ENCODE assay signal across 10 mouse cellular contexts in genomic region chr4:133217641-133218040, GRCm38 (mm10). TPM values are rescaled to one million over a fixed set of nuclear protein-coding genes. Genes with fewer than 3 reads are reported as not detected.
A peak's percentile ranks its signal among the peaks of the same experiment; 100 is the strongest.
DNase-seq lines count a peak whose midpoint lies in the region; ATAC-seq and TF ChIP-seq lines count a peak whose summit lies in the region.
"Had no signal": no experiment of that assay in that cellular context is flagged by ENCODE, and none has a peak within 500 bp of the region (broad histone marks: within the 10 kb centered on the region; RNA-seq: fewer than 3 reads in every experiment).

No protein-coding gene starts in this region.

- WGBS in intestine, postnatal 0 days = 3% methylated on average over 5 of the region's 5 CpGs
- WGBS in intestine, embryonic 16.5 days = 6% methylated on average over 5 of the region's 5 CpGs
- 0% methylated on average over 5 of the region's 5 CpGs for WGBS in embryonic facial prominence, embryonic 11.5 days

- TF ChIP-seq POLR2A in CH12.LX (IDR thresholded peaks at IDR 0.05; ENCODE audit: low read depth, low read length) = no peak

- TF ChIP-seq RAD21 in CH12.LX (IDR thresholded peaks at IDR 0.05; ENCODE audit: low read depth, low read length) = peak; percentile 51

- dilution Hi-C loops in CH12.LX (cut with MboI; ENCODE audit: extremely low pct_ligation_motif_present, extremely low pct_unique_long_range_greater_than_20kb, low sequenced_read_pairs) = no loop called here

- no peak overlapping the region for H3K9ac ChIP-seq in intestine, postnatal 0 days (ENCODE audit: low read depth, low read length)
- no peak overlapping the region for H3K9ac ChIP-seq in intestine, embryonic 16.5 days (ENCODE audit: low read depth, low read length)
- H3K9ac ChIP-seq in CH12.LX (ENCODE audit: insufficient read depth, low read depth) = no peak overlapping the region
- no peak overlapping the region for H3K9ac ChIP-seq in embryonic facial prominence, embryonic 11.5 days (replicated peaks; ENCODE audit: low read length)
- H3K9ac ChIP-seq: limb, embryonic 12.5 days had no signal

- H3K27me3 ChIP-seq in intestine, postnatal 0 days (replicated peaks; ENCODE audit: control insufficient read depth, insufficient read depth, low read length) = peaks cover 17% of the 10 kb centered on the region
- peaks cover 9% of the 10 kb centered on the region for H3K27me3 ChIP-seq in intestine, embryonic 16.5 days (replicated peaks; ENCODE audit: control insufficient read depth, insufficient read depth, low read length)
- peaks cover 55% of the 10 kb centered on the region for H3K27me3 ChIP-seq in CH12.LX (replicated peaks)
- peaks cover 16% of the 10 kb centered on the region for H3K27me3 ChIP-seq in embryonic facial prominence, embryonic 11.5 days (ENCODE audit: control insufficient read depth, insufficient read depth, low read length)

- TF ChIP-seq CTCF in intestine, postnatal 0 days (IDR thresholded peaks at IDR 0.05; ENCODE audit: low read depth) = peak; percentile 95
- peak; percentile 85 to 96 for TF ChIP-seq CTCF in CH12.LX (conservative IDR thresholded peaks at IDR 0.05 in 1 of 2, IDR thresholded peaks at IDR 0.05 in 1 of 2; ENCODE audit: low read depth in 2 of 2, low read length in 2 of 2)

- no peak for TF ChIP-seq EP300 in CH12.LX (IDR thresholded peaks at IDR 0.05; ENCODE audit: low read length)

- no peak for ATAC-seq in intestine, postnatal 0 days
- no peak for ATAC-seq in intestine, embryonic 16.5 days
- no peak; the same call in 1 of the 2 replicates for ATAC-seq in embryonic facial prominence, embryonic 11.5 days (replicated peaks; ENCODE audit: insufficient number of reproducible peaks, low FRiP score, low TSS enrichment, low read depth)
- peak; percentile 31; the same call in 1 of the 2 replicates for ATAC-seq in neutrophil, adult 5-6 weeks (ENCODE audit: extremely low read depth, insufficient number of reproducible peaks, low FRiP score, poor library complexity, severe bottlenecking)
- no peak for ATAC-seq in erythroid progenitor cell, adult 5-6 weeks (replicated peaks; ENCODE audit: low FRiP score, poor library complexity, severe bottlenecking)

- peaks cover 4% of the 10 kb centered on the region for H3K4me1 ChIP-seq in intestine, postnatal 0 days (replicated peaks; ENCODE audit: control insufficient read depth, insufficient read depth, low read length)
- peaks cover 12% of the 10 kb centered on the region for H3K4me1 ChIP-seq in intestine, embryonic 16.5 days (ENCODE audit: control insufficient read depth, insufficient read depth, low read length)
- peaks cover 8 to 19% of the 10 kb centered on the region in 2 experiments for H3K4me1 ChIP-seq in CH12.LX (ENCODE audit: control insufficient read depth in 1 of 2, insufficient read depth in 2 of 2)
- H3K4me1 ChIP-seq in embryonic facial prominence, embryonic 11.5 days (ENCODE audit: control insufficient read depth, insufficient read depth, low read length) = peaks cover 9% of the 10 kb centered on the region; the same call in 1 of the 2 replicates

- DNase-seq in CH12.LX (ENCODE audit: extremely low read depth) = peak; percentile 69
- DNase-seq in adrenal gland, postnatal 36 days = peak; percentile 53 to 57
- DNase-seq in embryonic facial prominence, embryonic 11.5 days (ENCODE audit: low spot score) = peak; percentile 88
- peak; percentile 39 to 50 for DNase-seq in layer of hippocampus, postnatal 36 days

- no peak overlapping the region for H3K4me3 ChIP-seq in intestine, postnatal 0 days (ENCODE audit: low read depth, low read length)
- H3K4me3 ChIP-seq in intestine, embryonic 16.5 days (ENCODE audit: low read length) = no peak overlapping the region
- H3K4me3 ChIP-seq in CH12.LX (replicated peaks in 1 of 3; ENCODE audit: low read depth in 2 of 3, low read length in 2 of 3, poor library complexity in 1 of 3) = no peak overlapping the region
- no peak overlapping the region for H3K4me3 ChIP-seq in embryonic facial prominence, embryonic 11.5 days (ENCODE audit: low read depth, low read length)
- H3K4me3 ChIP-seq: erythroblast, embryonic 14.5 days; limb, embryonic 12.5 days had no signal

- H3K4me2 ChIP-seq in intestine, postnatal 0 days (replicated peaks; ENCODE audit: low read depth) = no peak overlapping the region
- no peak overlapping the region for H3K4me2 ChIP-seq in intestine, embryonic 16.5 days (ENCODE audit: low read depth, low read length)
- peak overlapping the region; percentile 61 for H3K4me2 ChIP-seq in CH12.LX (ENCODE audit: insufficient read depth, low read depth, poor library complexity, severe bottlenecking)
- H3K4me2 ChIP-seq in embryonic facial prominence, embryonic 11.5 days (ENCODE audit: low read depth, low read length) = no peak overlapping the region
- H3K4me2 ChIP-seq: limb, embryonic 12.5 days had no signal

- no peaks in the 10 kb centered on the region for H3K36me3 ChIP-seq in intestine, postnatal 0 days (ENCODE audit: control insufficient read depth, insufficient read depth)
- no peaks in the 10 kb centered on the region for H3K36me3 ChIP-seq in intestine, embryonic 16.5 days (ENCODE audit: control insufficient read depth, insufficient read depth, low read length)
- H3K36me3 ChIP-seq in CH12.LX (replicated peaks in 1 of 2; ENCODE audit: control insufficient read depth in 1 of 2, insufficient read depth in 1 of 2, low read length in 1 of 2) = no peaks in the 10 kb centered on the region
- H3K36me3 ChIP-seq in embryonic facial prominence, embryonic 11.5 days (replicated peaks; ENCODE audit: control insufficient read depth, insufficient read depth, low read depth, low read length) = no peaks in the 10 kb centered on the region
- H3K36me3 ChIP-seq: limb, embryonic 12.5 days had no signal

- in situ Hi-C loops in CH12.LX (cut with MboI; ENCODE audit: low pct_ligation_motif_present, low pct_unique_long_range_greater_than_20kb, low sequenced_read_pairs) = no loop called here

- H3K79me2 ChIP-seq in CH12.LX (replicated peaks; ENCODE audit: control insufficient read depth, extremely low read depth, insufficient read depth, poor library complexity, severe bottlenecking) = no peaks in the 10 kb centered on the region

- no peak overlapping the region for H3K27ac ChIP-seq in intestine, postnatal 0 days (ENCODE audit: low read depth, low read length)
- no peak overlapping the region for H3K27ac ChIP-seq in intestine, embryonic 16.5 days (ENCODE audit: low read length)
- H3K27ac ChIP-seq in CH12.LX (ENCODE audit: insufficient read depth, low read depth) = no peak overlapping the region
- H3K27ac ChIP-seq in embryonic facial prominence, embryonic 11.5 days (replicated peaks; ENCODE audit: low read depth, low read length) = no peak overlapping the region
- H3K27ac ChIP-seq: limb, embryonic 12.5 days had no signal

- no peaks in the 10 kb centered on the region for H3K9me3 ChIP-seq in intestine, postnatal 0 days (ENCODE audit: control insufficient read depth)
- no peaks in the 10 kb centered on the region for H3K9me3 ChIP-seq in intestine, embryonic 16.5 days (ENCODE audit: control insufficient read depth, low read length)
- no peaks in the 10 kb centered on the region for H3K9me3 ChIP-seq in CH12.LX (replicated peaks; ENCODE audit: low read length)
- H3K9me3 ChIP-seq in embryonic facial prominence, embryonic 11.5 days (replicated peaks; ENCODE audit: control insufficient read depth, low read length) = no peaks in the 10 kb centered on the region
- H3K9me3 ChIP-seq: limb, embryonic 12.5 days had no signal

RNA-seq across cellular contexts. Expression of gene Gpr3, which starts 5.3 kb away (rescaled TPM):
- polyA plus RNA-seq in intestine, postnatal 0 days (2015; fragmentation: Nextera tagmentation; extraction: Ambion mirVana) = 0.05 TPM in 1 of 2 replicates, not detected in the other
- polyA plus RNA-seq in intestine, embryonic 16.5 days (2015; fragmentation: Nextera tagmentation; extraction: Ambion mirVana) = 0.05 and 0.24 TPM in 2 replicates
- total RNA-seq in CH12.LX (2012; rRNA removed) (0.13 and 0.17 TPM in 2 replicates), CH12.LX (2014; rRNA removed) (not detected in 2 replicates)
- 0.11 TPM in 1 of 2 replicates, not detected in the other for polyA plus RNA-seq in CH12.LX (2012; ENCODE audit: insufficient read length, low read depth)
- under 1 TPM; 0.63 to 0.89 TPM for total RNA-seq in adrenal gland, postnatal 36 days (2021)
- 0.18 and 0.48 TPM in 2 replicates for polyA plus RNA-seq in embryonic facial prominence, embryonic 11.5 days (2014; fragmentation: Nextera tagmentation; extraction: Ambion mirVana)
- total RNA-seq in layer of hippocampus, postnatal 36 days (2021) = 1 to 10 TPM; 6.8 to 7.3 TPM
- total RNA-seq in neutrophil, adult 5-6 weeks (2017) = not detected in 2 replicates
- total RNA-seq in erythroid progenitor cell, adult 5-6 weeks (2015; ENCODE audit: low replicate concordance) = not detected in 2 replicates
- not detected in 2 replicates for total RNA-seq in erythroid progenitor cell, adult 5-6 weeks (2017; ENCODE audit: low replicate concordance)
- polyA plus RNA-seq: erythroblast, embryonic 14.5 days had no signal

RNA-seq across cellular contexts. Expression of gene Cd164l2, which starts 5.7 kb away (rescaled TPM):
- 0.58 and 0.94 TPM in 2 replicates for polyA plus RNA-seq in intestine, postnatal 0 days (2015; fragmentation: Nextera tagmentation; extraction: Ambion mirVana)
- polyA plus RNA-seq in intestine, embryonic 16.5 days (2015; fragmentation: Nextera tagmentation; extraction: Ambion mirVana) = 1.6 and 2.0 TPM in 2 replicates
- total RNA-seq in CH12.LX (2012; rRNA removed) (not detected in 2 replicates), CH12.LX (2014; rRNA removed) (not detected in 2 replicates)
- not detected in 2 replicates for polyA plus RNA-seq in CH12.LX (2012; ENCODE audit: insufficient read length, low read depth)
- total RNA-seq in adrenal gland, postnatal 36 days (2021) = 1 to 10 TPM in 1 of 2 experiments, under 1 TPM in 1; 0.79 to 1.1 TPM
- 1.1 and 2.0 TPM in 2 replicates for polyA plus RNA-seq in embryonic facial prominence, embryonic 11.5 days (2014; fragmentation: Nextera tagmentation; extraction: Ambion mirVana)
- total RNA-seq in layer of hippocampus, postnatal 36 days (2021) = 1 to 10 TPM; 3.7 to 5.8 TPM
- 2.9 TPM in 1 of 2 replicates, not detected in the other for total RNA-seq in neutrophil, adult 5-6 weeks (2017)
- total RNA-seq in erythroid progenitor cell, adult 5-6 weeks (2015; ENCODE audit: low replicate concordance) = not detected in 2 replicates
- total RNA-seq in erythroid progenitor cell, adult 5-6 weeks (2017; ENCODE audit: low replicate concordance) = not detected in 2 replicates
- polyA plus RNA-seq: erythroblast, embryonic 14.5 days had no signal

RNA-seq across cellular contexts. Expression of gene Map3k6, which starts 23.0 kb away (rescaled TPM):
- 1.8 TPM in 2 replicates for polyA plus RNA-seq in intestine, postnatal 0 days (2015; fragmentation: Nextera tagmentation; extraction: Ambion mirVana)
- 2.4 and 2.8 TPM in 2 replicates for polyA plus RNA-seq in intestine, embryonic 16.5 days (2015; fragmentation: Nextera tagmentation; extraction: Ambion mirVana)
- 0.21 TPM in 1 of 2 replicates, not detected in the other for total RNA-seq in CH12.LX (2012; rRNA removed)
- total RNA-seq in CH12.LX (2014; rRNA removed) = not detected in 2 replicates
- not detected in 2 replicates for polyA plus RNA-seq in CH12.LX (2012; ENCODE audit: insufficient read length, low read depth)
- total RNA-seq in adrenal gland, postnatal 36 days (2021) = 10 to 100 TPM; 15.9 to 38.8 TPM
- 1.8 and 1.9 TPM in 2 replicates for polyA plus RNA-seq in embryonic facial prominence, embryonic 11.5 days (2014; fragmentation: Nextera tagmentation; extraction: Ambion mirVana)
- total RNA-seq in layer of hippocampus, postnatal 36 days (2021) = 1 to 10 TPM; 3.9 to 5.9 TPM
- 1.0 and 2.9 TPM in 2 replicates for total RNA-seq in neutrophil, adult 5-6 weeks (2017)
- total RNA-seq in erythroid progenitor cell, adult 5-6 weeks (2015; ENCODE audit: low replicate concordance) = 4.2 TPM in 1 of 2 replicates, not detected in the other
- 8.1 TPM in 1 of 2 replicates, not detected in the other for total RNA-seq in erythroid progenitor cell, adult 5-6 weeks (2017; ENCODE audit: low replicate concordance)

RNA-seq across cellular contexts. Expression of gene Sytl1, which starts 45.3 kb away (rescaled TPM):
- 1.6 and 1.8 TPM in 2 replicates for polyA plus RNA-seq in intestine, postnatal 0 days (2015; fragmentation: Nextera tagmentation; extraction: Ambion mirVana)
- 3.0 and 4.0 TPM in 2 replicates for polyA plus RNA-seq in intestine, embryonic 16.5 days (2015; fragmentation: Nextera tagmentation; extraction: Ambion mirVana)
- total RNA-seq in CH12.LX (2012; rRNA removed) = 11.9 and 20.0 TPM in 2 replicates
- 8.2 and 8.3 TPM in 2 replicates for total RNA-seq in CH12.LX (2014; rRNA removed)
- 12.1 and 12.5 TPM in 2 replicates for polyA plus RNA-seq in CH12.LX (2012; ENCODE audit: insufficient read length, low read depth)
- 1 to 10 TPM; 1.4 to 1.5 TPM for total RNA-seq in adrenal gland, postnatal 36 days (2021)
- polyA plus RNA-seq in embryonic facial prominence, embryonic 11.5 days (2014; fragmentation: Nextera tagmentation; extraction: Ambion mirVana) = 1.1 and 1.2 TPM in 2 replicates
- under 1 TPM; 0.70 to 0.99 TPM for total RNA-seq in layer of hippocampus, postnatal 36 days (2021)
- total RNA-seq in neutrophil, adult 5-6 weeks (2017) = 2.9 and 5.0 TPM in 2 replicates
- total RNA-seq in erythroid progenitor cell, adult 5-6 weeks (2015; ENCODE audit: low replicate concordance) = 0.84 TPM in 1 of 2 replicates, not detected in the other
- total RNA-seq in erythroid progenitor cell, adult 5-6 weeks (2017; ENCODE audit: low replicate concordance) = 1.8 TPM in 1 of 2 replicates, not detected in the other

RNA-seq across cellular contexts. Expression of gene Tmem222, which starts 60.0 kb away (rescaled TPM):
- 52.1 and 52.8 TPM in 2 replicates for polyA plus RNA-seq in intestine, postnatal 0 days (2015; fragmentation: Nextera tagmentation; extraction: Ambion mirVana)
- polyA plus RNA-seq in intestine, embryonic 16.5 days (2015; fragmentation: Nextera tagmentation; extraction: Ambion mirVana) = 69.8 and 75.7 TPM in 2 replicates
- 64.0 and 64.8 TPM in 2 replicates for total RNA-seq in CH12.LX (2012; rRNA removed)
- total RNA-seq in CH12.LX (2014; rRNA removed) = 85.0 and 95.7 TPM in 2 replicates
- polyA plus RNA-seq in CH12.LX (2012; ENCODE audit: insufficient read length, low read depth) = 73.2 and 79.5 TPM in 2 replicates
- 10 to 100 TPM; 64.0 to 74.4 TPM for total RNA-seq in adrenal gland, postnatal 36 days (2021)
- 82.0 and 87.9 TPM in 2 replicates for polyA plus RNA-seq in embryonic facial prominence, embryonic 11.5 days (2014; fragmentation: Nextera tagmentation; extraction: Ambion mirVana)
- 10 to 100 TPM; 85.0 to 92.1 TPM for total RNA-seq in layer of hippocampus, postnatal 36 days (2021)
- total RNA-seq in neutrophil, adult 5-6 weeks (2017) = 17.1 and 18.0 TPM in 2 replicates
- 5.0 and 10.1 TPM in 2 replicates for total RNA-seq in erythroid progenitor cell, adult 5-6 weeks (2015; ENCODE audit: low replicate concordance)
- 9.8 and 11.3 TPM in 2 replicates for total RNA-seq in erythroid progenitor cell, adult 5-6 weeks (2017; ENCODE audit: low replicate concordance)
